Mouse (Mus musculus): ENCODE data around the gene Gm10638.

- TF ChIP-seq EP300 (IDR thresholded peaks at IDR 0.05; ENCODE audit: insufficient read depth, low read depth, low read length) (no peak), CTCF (IDR thresholded peaks at IDR 0.05) (no peak), POLR2A (IDR thresholded peaks at IDR 0.05; ENCODE audit: insufficient read depth, low read depth, low read length) (no peak)
Observed at GRCm38 (mm10) chr8:86746511-86746910, 1.0 kb downstream of the Gm10638 start.

Data from heart, adult 2 months (tissue).